Mouse (Mus musculus): ENCODE data around the gene Vcl.

GRCm38 (mm10) chr14:20997548-20997947, 68.3 kb downstream of the Vcl start:
- TF ChIP-seq CTCF (IDR thresholded peaks at IDR 0.05; ENCODE audit: control insufficient read depth, insufficient read depth, insufficient read length): no peak
- no peak for TF ChIP-seq MAX (IDR thresholded peaks at IDR 0.05)
- TF ChIP-seq MYOD1 (IDR thresholded peaks at IDR 0.05; ENCODE audit: control insufficient read depth, insufficient read length, low read depth): no peak
- TF ChIP-seq CEBPB (IDR thresholded peaks at IDR 0.05; ENCODE audit: low read depth): no peak
